Mouse (Mus musculus) lung, postnatal 0 days (tissue): ENCODE data around the gene Pxmp4. TPM values are rescaled to one million over a fixed set of nuclear protein-coding genes. Genes with fewer than 3 reads are reported as not detected.

Experiments
- ATAC-seq: fragments of 200-750 bp; cut with Nextera tagmentation; 2 replicates; pipeline ENCODE4 v1.8.0; 2017; ENCODE audit warnings: moderate library complexity
- DNase-seq: peaks from one replicate; pipeline ENCODE4 v3.0.0-alpha.2; 2016; ENCODE audit warnings: low spot score
- H3K27ac ChIP-seq: fragments of 300-500 bp; sonication (generic); 2 replicates; pipeline ENCODE4 v1.5.1; 2014; ENCODE audit warnings: antibody characterized with exemption, mild to moderate bottlenecking, low read length, mixed read lengths
- H3K27me3 ChIP-seq: fragments of 300-500 bp; sonication (generic); replicated peaks from 2 replicates; pipeline ENCODE4 v1.6.1; 2014; ENCODE audit warnings: low read length, mixed read lengths; ENCODE audit not compliant: insufficient read depth
- H3K36me3 ChIP-seq: fragments of 300-500 bp; sonication (generic); 2 replicates; pipeline ENCODE4 v1.6.1; 2014; ENCODE audit warnings: low read length, mixed read lengths; ENCODE audit not compliant: insufficient read depth
- H3K4me1 ChIP-seq: fragments of 300-500 bp; sonication (generic); 2 replicates; pipeline ENCODE4 v1.6.1; 2014; ENCODE audit warnings: antibody characterized with exemption, low read depth, low read length, mixed read lengths; ENCODE audit not compliant: insufficient read depth
- H3K4me2 ChIP-seq: fragments of 300-500 bp; sonication (generic); replicated peaks from 2 replicates; pipeline ENCODE4 v1.6.1; 2014; ENCODE audit warnings: low read depth, mild to moderate bottlenecking, low read length, moderate library complexity, mixed read lengths
- H3K4me3 ChIP-seq: fragments of 300-500 bp; sonication (generic); 2 replicates; pipeline ENCODE4 v1.5.1; 2014; ENCODE audit warnings: low read depth, low read length
- H3K9ac ChIP-seq: fragments of 300-500 bp; sonication (generic); replicated peaks from 2 replicates; pipeline ENCODE4 v1.6.1; 2014; ENCODE audit warnings: low read depth, mild to moderate bottlenecking
- H3K9me3 ChIP-seq: fragments of 300-500 bp; sonication (generic); 2 replicates; pipeline ENCODE4 v1.6.1; 2016; ENCODE audit warnings: low read length, mixed read lengths
- CTCF ChIP-seq: IDR thresholded peaks from 2 replicates; pipeline ENCODE4 v1.5.1; 2016; ENCODE audit warnings: antibody characterized with exemption, mild to moderate bottlenecking
- EP300 ChIP-seq: IDR thresholded peaks from 2 replicates; pipeline ENCODE4 v1.6.1; 2016; ENCODE audit warnings: antibody characterized with exemption, mild to moderate bottlenecking, control low read depth
- WGBS: fragments of 180-500 bp; shearing (Covaris S2); extraction: QIAGEN DNeasy Blood & Tissue Kit; methylation state at CpG from one replicate; pipeline ENCODE4 v1.1.7; 2014; 5-methylcytosine and 5-hydroxymethylcytosine counted together
- polyA plus RNA-seq: library from polyadenylated mRNA; unstranded; fragments of >200 nt; fragmentation: Nextera tagmentation; extraction: Ambion mirVana; gene quantifications from 2 replicates; pipeline ENCODE4 v1.2.1, GENCODE M21; 2015

Pxmp4 gene
- polyA plus RNA-seq, 1 experiment from 2014 or later: 29.0 TPM

DNA sequence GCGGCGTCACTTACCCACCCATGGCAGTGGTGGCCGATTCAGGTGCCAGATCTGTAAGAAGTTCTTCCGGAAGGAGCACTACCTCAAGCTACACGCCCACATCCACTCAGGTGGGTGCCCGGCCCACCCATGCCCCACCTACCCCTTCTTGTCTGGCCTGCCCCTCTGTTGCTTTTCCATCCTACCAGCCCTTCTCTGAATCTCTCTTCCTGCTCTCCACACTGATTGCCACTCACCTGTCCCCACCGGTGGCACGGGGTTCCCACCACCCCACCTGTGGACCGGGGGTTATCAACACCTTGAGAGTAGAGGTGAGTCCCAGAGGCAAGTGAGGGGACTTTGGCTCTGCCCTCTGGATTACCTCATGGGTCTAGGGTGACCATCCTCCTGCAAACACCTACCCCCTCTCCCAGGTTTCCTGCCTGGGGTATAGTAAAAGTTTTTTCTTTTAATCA is 38.5 kb upstream of the Pxmp4 start:
- H3K9me3 ChIP-seq: peaks cover 3% of the 10 kb centered on the region; the same call in 1 of the 2 replicates
- H3K4me3 ChIP-seq: no peak overlapping the region
- H3K4me2 ChIP-seq: no peak overlapping the region
- no peak overlapping the region for H3K9ac ChIP-seq
- WGBS: 70% methylated on average over 9 of the region's 9 CpGs
- no peak overlapping the region; the same call in 1 of the 2 replicates for H3K27ac ChIP-seq
- DNase-seq: peak; percentile 59
- no peaks in the 10 kb centered on the region for H3K27me3 ChIP-seq
- H3K4me1 ChIP-seq: no peaks in the 10 kb centered on the region
- TF ChIP-seq CTCF: no peak
- TF ChIP-seq EP300: no peak
- H3K36me3 ChIP-seq: peaks cover 8% of the 10 kb centered on the region; the same call in 1 of the 2 replicates
- peak; percentile 49 for ATAC-seq

DNA sequence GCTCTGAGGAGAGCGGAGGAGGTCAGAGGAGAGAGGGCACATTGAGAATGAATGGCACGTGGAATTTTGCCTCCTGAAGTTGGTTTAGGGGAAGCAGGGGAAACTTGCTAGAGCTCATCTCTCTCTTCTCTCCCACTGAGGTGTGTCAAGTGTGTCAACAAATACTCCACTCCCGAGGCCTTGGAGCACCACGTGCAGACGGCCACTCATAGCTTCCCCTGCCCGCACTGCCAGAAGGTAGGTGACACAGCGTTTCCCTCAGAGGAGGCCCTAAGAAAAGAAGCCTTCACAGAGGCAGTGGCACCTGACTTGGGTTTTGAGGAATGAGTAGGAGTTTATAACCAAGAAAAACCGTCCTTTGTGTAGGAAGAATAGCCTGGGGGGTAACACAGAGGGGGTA is 37.7 kb upstream of the Pxmp4 start:
- DNase-seq (peak; percentile 84), ATAC-seq (peak; percentile 88)
- H3K4me1 ChIP-seq: no peaks in the 10 kb centered on the region
- peaks cover 3% of the 10 kb centered on the region; the same call in 1 of the 2 replicates for H3K9me3 ChIP-seq
- H3K9ac ChIP-seq: no peak overlapping the region
- H3K36me3 ChIP-seq: peaks cover 8% of the 10 kb centered on the region; the same call in 1 of the 2 replicates
- TF ChIP-seq CTCF: no peak
- no peak for TF ChIP-seq EP300
- 50% methylated on average over 8 of the region's 8 CpGs for WGBS
- H3K27ac ChIP-seq: peak overlapping the region; percentile 57
- H3K4me3 ChIP-seq: no peak overlapping the region
- no peak overlapping the region for H3K4me2 ChIP-seq
- H3K27me3 ChIP-seq: no peaks in the 10 kb centered on the region

DNA sequence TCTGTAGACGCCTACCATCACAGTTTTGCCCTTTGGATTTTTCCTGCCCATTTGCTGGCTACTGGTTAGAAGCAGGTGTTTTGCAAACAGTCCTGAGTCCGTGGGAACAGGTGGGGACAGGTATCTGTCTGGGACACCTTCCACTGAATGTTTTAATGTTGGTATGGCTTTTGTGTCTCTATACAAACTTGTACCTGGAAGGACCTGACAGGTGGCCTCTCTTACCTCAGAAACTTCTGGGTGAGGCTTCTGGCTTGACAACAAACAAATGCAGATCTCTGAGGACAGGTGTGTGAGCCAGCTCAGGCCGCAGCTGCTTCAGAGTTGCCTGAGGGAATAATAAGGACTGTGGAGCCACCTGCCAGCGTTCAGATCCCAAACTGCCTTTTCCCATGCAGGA is 35.6 kb upstream of the Pxmp4 start:
- TF ChIP-seq CTCF: no peak
- TF ChIP-seq EP300: no peak
- Histone ChIP-seq H3K4me3 (no peak overlapping the region), H3K27me3 (no peaks in the 10 kb centered on the region), H3K36me3 (peaks cover 11% of the 10 kb centered on the region; the same call in 1 of the 2 replicates), H3K9me3 (peaks cover 3% of the 10 kb centered on the region; the same call in 1 of the 2 replicates), H3K9ac (no peak overlapping the region), H3K4me2 (no peak overlapping the region), H3K4me1 (no peaks in the 10 kb centered on the region), H3K27ac (no peak overlapping the region)
- ATAC-seq: no peak
- no peak for DNase-seq
- 91% methylated on average over 4 of the region's 4 CpGs for WGBS

DNA sequence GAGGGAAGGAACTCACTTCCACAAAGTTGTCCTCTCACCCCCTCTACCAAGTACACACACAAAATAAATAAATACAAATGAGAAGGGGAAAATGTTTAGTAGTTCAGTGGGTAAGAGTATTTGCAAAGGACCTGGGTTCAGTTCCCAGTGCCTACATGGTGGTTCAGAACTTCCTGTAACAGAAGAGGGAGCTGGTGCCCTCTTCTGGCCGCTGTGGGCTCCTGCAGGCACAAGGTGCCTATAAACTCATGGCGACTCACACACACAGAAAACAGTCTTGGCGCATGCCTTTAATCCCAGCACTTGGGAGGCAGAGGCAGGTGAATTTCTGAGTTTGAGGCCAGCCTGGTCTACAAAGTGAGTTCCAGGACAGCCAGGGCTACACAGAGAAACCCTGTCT is 35.0 kb upstream of the Pxmp4 start:
- ATAC-seq (no peak), DNase-seq (no peak)
- Histone ChIP-seq H3K36me3 (peaks cover 11% of the 10 kb centered on the region; the same call in 1 of the 2 replicates), H3K9ac (no peak overlapping the region), H3K4me2 (no peak overlapping the region), H3K27me3 (no peaks in the 10 kb centered on the region), H3K4me1 (no peaks in the 10 kb centered on the region), H3K9me3 (peaks cover 3% of the 10 kb centered on the region; the same call in 1 of the 2 replicates), H3K4me3 (no peak overlapping the region), H3K27ac (no peak overlapping the region)
- no peak for TF ChIP-seq EP300
- peak; percentile 20; the same call in 1 of the 2 replicates for TF ChIP-seq CTCF
- 98% methylated on average over 3 of the region's 3 CpGs for WGBS

DNA sequence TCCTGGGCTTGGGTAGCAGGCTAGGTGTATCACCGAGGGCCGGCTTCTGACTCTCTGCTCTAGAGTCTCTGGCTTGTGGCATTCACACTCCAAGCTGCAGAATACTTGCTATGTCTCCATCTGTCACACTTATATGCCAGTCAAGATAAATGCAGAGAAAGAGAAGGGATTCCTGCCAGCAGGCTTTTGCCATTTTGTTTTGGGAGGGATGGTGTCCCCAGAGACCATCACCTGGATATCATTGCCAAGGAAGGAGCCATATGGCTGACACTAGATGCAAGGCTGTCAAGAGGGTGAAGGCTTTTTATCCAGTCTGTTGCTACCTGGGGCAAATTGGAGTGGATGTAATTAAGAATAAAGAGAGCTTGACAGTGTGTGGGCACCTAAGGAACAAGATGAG is 32.3 kb upstream of the Pxmp4 start:
- Histone ChIP-seq H3K27ac (no peak overlapping the region), H3K4me3 (no peak overlapping the region), H3K4me1 (no peaks in the 10 kb centered on the region), H3K9me3 (peaks cover 3% of the 10 kb centered on the region; the same call in 1 of the 2 replicates), H3K9ac (no peak overlapping the region), H3K27me3 (no peaks in the 10 kb centered on the region), H3K4me2 (no peak overlapping the region), H3K36me3 (peaks cover 11% of the 10 kb centered on the region; the same call in 1 of the 2 replicates)
- ATAC-seq (no peak), DNase-seq (no peak)
- WGBS: 100% methylated on average over 2 of the region's 2 CpGs
- no peak for TF ChIP-seq CTCF
- TF ChIP-seq EP300: no peak

DNA sequence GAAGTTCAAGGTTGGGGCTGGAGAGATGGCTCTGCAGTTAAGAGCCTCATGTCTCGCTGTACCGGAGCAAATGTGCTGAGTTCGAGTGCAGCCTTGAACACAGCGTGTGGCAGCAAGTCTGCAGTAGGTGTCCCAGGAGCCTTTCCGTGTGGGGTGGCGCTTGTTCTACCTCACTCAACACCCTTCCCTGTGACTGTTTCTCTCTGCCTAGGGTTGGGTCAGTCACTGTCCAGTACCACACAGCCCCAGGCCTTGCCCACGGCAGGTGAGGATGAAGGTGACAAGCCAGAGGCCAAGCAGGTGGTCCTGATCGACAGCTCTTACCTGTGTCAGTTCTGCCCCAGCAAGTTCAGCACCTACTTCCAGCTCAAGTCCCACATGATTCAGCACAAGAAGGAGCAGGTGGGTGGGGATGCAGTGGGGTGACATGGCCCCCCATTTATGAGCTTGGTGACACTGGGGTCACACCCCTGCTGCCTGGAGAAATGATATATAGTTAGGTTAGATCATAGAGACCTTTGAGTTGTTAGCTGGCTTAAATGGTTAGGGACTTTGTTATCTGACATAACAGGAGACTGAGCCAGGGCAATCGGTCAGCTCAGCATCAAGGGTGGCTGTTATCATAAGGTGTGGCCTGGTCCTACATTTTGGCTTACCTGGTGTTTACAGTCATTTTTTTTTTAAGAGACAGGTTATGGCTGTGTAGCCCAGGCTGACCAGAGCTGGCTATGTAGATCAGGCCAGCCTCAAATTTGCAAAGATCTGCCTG is 30.6 kb upstream of the Pxmp4 start:
- H3K4me1 ChIP-seq: no peaks in the 10 kb centered on the region
- no peak for DNase-seq
- WGBS: 86% methylated on average over 9 of the region's 9 CpGs
- H3K4me3 ChIP-seq: no peak overlapping the region
- no peak overlapping the region for H3K9ac ChIP-seq
- no peak overlapping the region for H3K4me2 ChIP-seq
- H3K27me3 ChIP-seq: no peaks in the 10 kb centered on the region
- H3K9me3 ChIP-seq: peaks cover 3% of the 10 kb centered on the region; the same call in 1 of the 2 replicates
- TF ChIP-seq CTCF (no peak), EP300 (no peak)
- peaks cover 11% of the 10 kb centered on the region; the same call in 1 of the 2 replicates for H3K36me3 ChIP-seq
- no peak for ATAC-seq
- H3K27ac ChIP-seq: no peak overlapping the region
